ENCODE assay signal across 8 mouse cellular contexts in the genomic region with DNA sequence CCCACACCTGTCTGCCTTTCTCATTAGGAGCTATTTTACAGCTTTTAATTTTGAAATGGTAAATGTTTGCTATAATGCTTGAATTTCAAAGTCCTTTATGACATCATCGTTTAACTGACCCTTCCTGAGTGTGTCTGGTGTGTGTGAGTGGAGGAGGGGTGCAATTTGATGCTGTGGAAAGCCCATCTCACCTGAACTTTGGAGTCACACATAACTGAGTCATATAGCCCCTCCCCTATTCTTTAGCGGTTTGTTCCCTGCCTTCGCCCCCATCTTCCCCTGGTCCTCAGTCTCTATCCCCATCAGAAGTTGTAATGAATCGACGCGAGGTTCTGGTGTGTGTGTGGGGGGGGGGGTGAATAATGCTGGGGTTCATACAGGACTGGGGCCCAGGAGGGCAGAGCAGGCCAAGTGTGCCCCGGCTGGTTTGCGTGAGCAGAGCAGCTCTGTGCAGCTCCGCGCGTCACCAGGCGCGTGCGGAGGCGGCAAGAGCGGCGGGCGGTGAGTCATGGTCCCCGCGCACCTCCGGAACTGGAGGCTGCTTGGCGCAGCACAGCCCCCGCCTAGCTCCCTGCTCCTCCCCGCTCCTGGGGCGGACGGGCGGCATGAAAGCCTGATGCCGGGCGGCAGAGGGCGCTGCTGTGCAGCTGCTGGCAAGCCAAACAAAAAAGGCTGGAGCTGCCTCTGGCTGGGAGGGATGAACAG.
A peak's percentile ranks its signal among the peaks of the same experiment; 100 is the strongest.
DNase-seq lines count a peak whose midpoint lies in the region; ATAC-seq lines count a peak whose summit lies in the region.

No protein-coding gene starts in this region.

- 0 out of 2 replicates have a peak overlapping the region, but pooled peaks have one; percentile 53 for H3K9ac ChIP-seq in hindbrain, embryonic 13.5 days

- H3K27me3 ChIP-seq in hindbrain, embryonic 13.5 days, result peaks cover 29% of the 10 kb centered on the region

- H3K36me3 ChIP-seq in hindbrain, embryonic 13.5 days, result no peaks in the 10 kb centered on the region

- H3K4me3 ChIP-seq in hindbrain, embryonic 13.5 days, result peak overlapping the region; percentile 34

- WGBS in hindbrain, embryonic 13.5 days, result 15% methylated on average over 30 of the region's 30 CpGs

- peak overlapping the region; percentile 55 for H3K4me2 ChIP-seq in hindbrain, embryonic 13.5 days

- H3K4me1 ChIP-seq in hindbrain, embryonic 13.5 days (replicated peaks), result no peaks in the 10 kb centered on the region

- peak; percentile 98 for ATAC-seq in hindbrain, embryonic 13.5 days (ENCODE audit: low FRiP score)

- no peak overlapping the region for H3K27ac ChIP-seq in hindbrain, embryonic 13.5 days

- peak; percentile 88 for DNase-seq in MN1 (ENCODE audit: low spot score)
- peak; percentile 84 for DNase-seq in cerebellum, adult 9-10 months
- peak; percentile 78 for DNase-seq in frontal cortex, postnatal 14 days (ENCODE audit: low spot score in 2 of 2)
- peak; percentile 81 to 86 for DNase-seq in layer of hippocampus, postnatal 14 days (ENCODE audit: low spot score in 2 of 2)
- peak; percentile 93 for DNase-seq in lung, postnatal 10 days
- peak; percentile 90 for DNase-seq in ovary, postnatal 36 days (ENCODE audit: low spot score)
- peak; percentile 89 for DNase-seq in thymus, postnatal 14 days

- H3K9me3 ChIP-seq in hindbrain, embryonic 13.5 days, result no peaks in the 10 kb centered on the region
